Mouse (Mus musculus): ENCODE results near the gene 1700022I11Rik. TPM values are rescaled to one million over a fixed set of nuclear protein-coding genes. Genes with fewer than 3 reads are reported as not detected.

1700022I11Rik gene
- polyA plus RNA-seq (2014; fragmentation: Nextera tagmentation; extraction: Ambion mirVana): 0.22 and 0.97 TPM in 2 replicates

GRCm38 (mm10) chr4:42969304-42969703 lies at the start of gene 1700022I11Rik:
1700022I11Rik (plus strand) TSS chr4:42969604.
- Histone ChIP-seq H3K4me2 (replicated peaks; ENCODE audit: low read depth, low read length) (no peak within 1 kb of the TSS), H3K4me1 (ENCODE audit: control insufficient read depth, insufficient read depth, low read length) (no peaks in the 10 kb centered on the region), H3K4me3 (ENCODE audit: low read depth, low read length) (no peak within 1 kb of the TSS), H3K27ac (ENCODE audit: low read length) (no peak within 1 kb of the TSS), H3K27me3 (ENCODE audit: control insufficient read depth, insufficient read depth, low read length) (no peaks in the 10 kb centered on the region), H3K9ac (replicated peaks; ENCODE audit: low read depth, low read length) (no peak within 1 kb of the TSS), H3K9me3 (ENCODE audit: control insufficient read depth, low read depth, low read length) (no peaks in the 10 kb centered on the region), H3K36me3 (ENCODE audit: control insufficient read depth, insufficient read depth, low read length) (no peaks in the 10 kb centered on the region)
- no peak for ATAC-seq (ENCODE audit: insufficient number of reproducible peaks, insufficient read depth, low FRiP score, low read depth)
- 90% methylated on average over 4 of the region's 4 CpGs for WGBS

GRCm38 (mm10) chr4:42920726-42921125 lies 48.7 kb upstream of the 1700022I11Rik start:
- 49% methylated on average over 9 of the region's 9 CpGs for WGBS

GRCm38 (mm10) chr4:42921536-42921935 lies 47.9 kb upstream of the 1700022I11Rik start:
- H3K4me1 ChIP-seq (ENCODE audit: control insufficient read depth, insufficient read depth, low read length): no peaks in the 10 kb centered on the region
- ATAC-seq (ENCODE audit: insufficient number of reproducible peaks, insufficient read depth, low FRiP score, low read depth): no peak
- H3K36me3 ChIP-seq (ENCODE audit: control insufficient read depth, insufficient read depth, low read length): no peaks in the 10 kb centered on the region
- WGBS: 84% methylated on average over 2 of the region's 2 CpGs
- 0 out of 2 replicates have a peak, but pooled peaks cover 2% of the 10 kb centered on the region for H3K27me3 ChIP-seq (ENCODE audit: control insufficient read depth, insufficient read depth, low read length)
- no peak overlapping the region for H3K27ac ChIP-seq (ENCODE audit: low read length)
- H3K9ac ChIP-seq (replicated peaks; ENCODE audit: low read depth, low read length): no peak overlapping the region
- no peaks in the 10 kb centered on the region for H3K9me3 ChIP-seq (ENCODE audit: control insufficient read depth, low read depth, low read length)
- H3K4me3 ChIP-seq (ENCODE audit: low read depth, low read length): no peak overlapping the region
- no peak overlapping the region for H3K4me2 ChIP-seq (replicated peaks; ENCODE audit: low read depth, low read length)

More at GRCm38 (mm10) chr4:42920726-42921125, 48.7 kb upstream of the 1700022I11Rik start:
- no peaks in the 10 kb centered on the region for H3K9me3 ChIP-seq (ENCODE audit: control insufficient read depth, low read depth, low read length)
- ATAC-seq (ENCODE audit: insufficient number of reproducible peaks, insufficient read depth, low FRiP score, low read depth): no peak
- H3K36me3 ChIP-seq (ENCODE audit: control insufficient read depth, insufficient read depth, low read length): no peaks in the 10 kb centered on the region
- H3K9ac ChIP-seq (replicated peaks; ENCODE audit: low read depth, low read length): no peak overlapping the region
- no peak overlapping the region for H3K27ac ChIP-seq (ENCODE audit: low read length)
- no peak overlapping the region for H3K4me2 ChIP-seq (replicated peaks; ENCODE audit: low read depth, low read length)
- peaks cover 6% of the 10 kb centered on the region; the same call in 1 of the 2 replicates for H3K27me3 ChIP-seq (ENCODE audit: control insufficient read depth, insufficient read depth, low read length)
- H3K4me1 ChIP-seq (ENCODE audit: control insufficient read depth, insufficient read depth, low read length): no peaks in the 10 kb centered on the region
- H3K4me3 ChIP-seq (ENCODE audit: low read depth, low read length): no peak overlapping the region

- H3K9me3 ChIP-seq (ENCODE audit: control insufficient read depth, low read depth, low read length): no peaks in the 10 kb centered on the region
- 0 out of 2 replicates have a peak, but pooled peaks cover 2% of the 10 kb centered on the region for H3K27me3 ChIP-seq (ENCODE audit: control insufficient read depth, insufficient read depth, low read length)
- 68% methylated on average over 6 of the region's 6 CpGs for WGBS
- no peak overlapping the region for H3K4me3 ChIP-seq (ENCODE audit: low read depth, low read length)
- no peak overlapping the region for H3K9ac ChIP-seq (replicated peaks; ENCODE audit: low read depth, low read length)
- H3K36me3 ChIP-seq (ENCODE audit: control insufficient read depth, insufficient read depth, low read length): no peaks in the 10 kb centered on the region
- no peaks in the 10 kb centered on the region for H3K4me1 ChIP-seq (ENCODE audit: control insufficient read depth, insufficient read depth, low read length)
- no peak overlapping the region for H3K4me2 ChIP-seq (replicated peaks; ENCODE audit: low read depth, low read length)
- no peak for ATAC-seq (ENCODE audit: insufficient number of reproducible peaks, insufficient read depth, low FRiP score, low read depth)
- no peak overlapping the region for H3K27ac ChIP-seq (ENCODE audit: low read length)
Observed at GRCm38 (mm10) chr4:42922056-42922455, 47.3 kb upstream of the 1700022I11Rik start.

- no peak for ATAC-seq (ENCODE audit: insufficient number of reproducible peaks, insufficient read depth, low FRiP score, low read depth)
- H3K9me3 ChIP-seq (ENCODE audit: control insufficient read depth, low read depth, low read length): no peaks in the 10 kb centered on the region
- no peak overlapping the region for H3K4me2 ChIP-seq (replicated peaks; ENCODE audit: low read depth, low read length)
- H3K27ac ChIP-seq (ENCODE audit: low read length): no peak overlapping the region
- no peak overlapping the region for H3K9ac ChIP-seq (replicated peaks; ENCODE audit: low read depth, low read length)
- no peaks in the 10 kb centered on the region for H3K36me3 ChIP-seq (ENCODE audit: control insufficient read depth, insufficient read depth, low read length)
- H3K4me3 ChIP-seq (ENCODE audit: low read depth, low read length): no peak overlapping the region
- 81% methylated on average over 8 of the region's 8 CpGs for WGBS
- 0 out of 2 replicates have a peak, but pooled peaks cover 2% of the 10 kb centered on the region for H3K27me3 ChIP-seq (ENCODE audit: control insufficient read depth, insufficient read depth, low read length)
- H3K4me1 ChIP-seq (ENCODE audit: control insufficient read depth, insufficient read depth, low read length): no peaks in the 10 kb centered on the region
Observed at GRCm38 (mm10) chr4:42922461-42922860, 46.9 kb upstream of the 1700022I11Rik start.

- Histone ChIP-seq H3K4me2 (replicated peaks; ENCODE audit: low read depth, low read length) (no peak overlapping the region), H3K4me1 (ENCODE audit: control insufficient read depth, insufficient read depth, low read length) (no peaks in the 10 kb centered on the region), H3K27me3 (ENCODE audit: control insufficient read depth, insufficient read depth, low read length) (no peaks in the 10 kb centered on the region), H3K36me3 (ENCODE audit: control insufficient read depth, insufficient read depth, low read length) (no peaks in the 10 kb centered on the region), H3K9ac (replicated peaks; ENCODE audit: low read depth, low read length) (no peak overlapping the region), H3K4me3 (ENCODE audit: low read depth, low read length) (no peak overlapping the region), H3K27ac (ENCODE audit: low read length) (no peak overlapping the region), H3K9me3 (ENCODE audit: control insufficient read depth, low read depth, low read length) (no peaks in the 10 kb centered on the region)
- ATAC-seq (ENCODE audit: insufficient number of reproducible peaks, insufficient read depth, low FRiP score, low read depth): no peak
- 72% methylated on average over 13 of the region's 13 CpGs for WGBS
Observed at GRCm38 (mm10) chr4:42924095-42924710, 45.2 kb upstream of the 1700022I11Rik start.

GRCm38 (mm10) chr4:42928209-42928608 lies 41.2 kb upstream of the 1700022I11Rik start:
- no peak overlapping the region for H3K4me3 ChIP-seq (ENCODE audit: low read depth, low read length)
- no peaks in the 10 kb centered on the region for H3K4me1 ChIP-seq (ENCODE audit: control insufficient read depth, insufficient read depth, low read length)

GRCm38 (mm10) chr4:42928952-42929351 lies 40.5 kb upstream of the 1700022I11Rik start:
- H3K27ac ChIP-seq (ENCODE audit: low read length): no peak overlapping the region
- WGBS: 89% methylated on average over 9 of the region's 9 CpGs
- no peaks in the 10 kb centered on the region for H3K27me3 ChIP-seq (ENCODE audit: control insufficient read depth, insufficient read depth, low read length)
- no peak overlapping the region for H3K4me3 ChIP-seq (ENCODE audit: low read depth, low read length)
- no peaks in the 10 kb centered on the region for H3K36me3 ChIP-seq (ENCODE audit: control insufficient read depth, insufficient read depth, low read length)
- H3K9ac ChIP-seq (replicated peaks; ENCODE audit: low read depth, low read length): no peak overlapping the region
- ATAC-seq (ENCODE audit: insufficient number of reproducible peaks, insufficient read depth, low FRiP score, low read depth): no peak
- H3K4me2 ChIP-seq (replicated peaks; ENCODE audit: low read depth, low read length): no peak overlapping the region
- no peaks in the 10 kb centered on the region for H3K4me1 ChIP-seq (ENCODE audit: control insufficient read depth, insufficient read depth, low read length)
- no peaks in the 10 kb centered on the region for H3K9me3 ChIP-seq (ENCODE audit: control insufficient read depth, low read depth, low read length)

More at GRCm38 (mm10) chr4:42928209-42928608, 41.2 kb upstream of the 1700022I11Rik start:
- H3K9me3 ChIP-seq (ENCODE audit: control insufficient read depth, low read depth, low read length): no peaks in the 10 kb centered on the region
- no peak for ATAC-seq (ENCODE audit: insufficient number of reproducible peaks, insufficient read depth, low FRiP score, low read depth)
- 76% methylated on average over 5 of the region's 5 CpGs for WGBS
- no peak overlapping the region for H3K27ac ChIP-seq (ENCODE audit: low read length)
- no peak overlapping the region for H3K9ac ChIP-seq (replicated peaks; ENCODE audit: low read depth, low read length)
- H3K36me3 ChIP-seq (ENCODE audit: control insufficient read depth, insufficient read depth, low read length): no peaks in the 10 kb centered on the region
- no peaks in the 10 kb centered on the region for H3K27me3 ChIP-seq (ENCODE audit: control insufficient read depth, insufficient read depth, low read length)
- H3K4me2 ChIP-seq (replicated peaks; ENCODE audit: low read depth, low read length): no peak overlapping the region

All from stomach, embryonic 14.5 days (tissue).